Mouse (Mus musculus) limb, embryonic 14.5 days (tissue): Measurements from ENCODE around the gene Glrx. TPM values are rescaled to one million over a fixed set of nuclear protein-coding genes. Genes with fewer than 3 reads are reported as not detected.

Experiments
- ATAC-seq: fragments of 200-750 bp; cut with Nextera tagmentation; 2 replicates; pipeline ENCODE4 v1.8.0; 2017; ENCODE audit warnings: low read depth, moderate number of reproducible peaks, moderate TSS enrichment; ENCODE audit not compliant: low FRiP score
- DNase-seq: peaks from one replicate; pipeline ENCODE4 v3.0.0-alpha.2; 2015; ENCODE audit warnings: low spot score
- H3K27ac ChIP-seq: fragments of 300-500 bp; sonication (generic); replicated peaks from 2 replicates; pipeline ENCODE4 v1.5.1; 2014; ENCODE audit warnings: low read depth, mild to moderate bottlenecking, low read length, moderate library complexity, mixed read lengths
- H3K27me3 ChIP-seq: fragments of 300-500 bp; sonication (generic); 2 replicates; pipeline ENCODE4 v1.6.1; 2014; ENCODE audit warnings: low read length, mixed read lengths; ENCODE audit not compliant: control insufficient read depth, insufficient read depth
- H3K36me3 ChIP-seq: fragments of 300-500 bp; sonication (generic); 2 replicates; pipeline ENCODE4 v1.6.1; 2014; ENCODE audit warnings: mild to moderate bottlenecking, low read length, moderate library complexity, mixed read lengths; ENCODE audit not compliant: control insufficient read depth, insufficient read depth
- H3K4me1 ChIP-seq: fragments of 300-500 bp; sonication (generic); 2 replicates; pipeline ENCODE4 v1.6.1; 2014; ENCODE audit warnings: antibody characterized with exemption, low read length, mixed read lengths; ENCODE audit not compliant: control insufficient read depth, insufficient read depth
- H3K4me2 ChIP-seq: fragments of 300-500 bp; sonication (generic); replicated peaks from 2 replicates; pipeline ENCODE4 v1.6.1; 2014; ENCODE audit warnings: low read depth, mild to moderate bottlenecking, low read length, moderate library complexity; ENCODE audit not compliant: severe bottlenecking
- H3K4me3 ChIP-seq: fragments of 300-500 bp; sonication (generic); replicated peaks from 2 replicates; pipeline ENCODE4 v1.5.1; 2014; ENCODE audit warnings: low read length
- H3K9ac ChIP-seq: fragments of 300-500 bp; sonication (generic); 2 replicates; pipeline ENCODE4 v1.6.1; 2014; ENCODE audit warnings: mild to moderate bottlenecking, low read depth, low read length, moderate library complexity; ENCODE audit not compliant: severe bottlenecking
- H3K9me3 ChIP-seq: fragments of 300-500 bp; sonication (generic); 2 replicates; pipeline ENCODE4 v1.6.1; 2016; ENCODE audit warnings: low read length; ENCODE audit not compliant: control insufficient read depth
- POLR2A ChIP-seq: fragments of 200-500 bp; IDR thresholded peaks from 2 replicates; pipeline ENCODE4 v1.8.0; 2012; ENCODE audit warnings: inconsistent platforms, mild to moderate bottlenecking, moderate library complexity, borderline replicate concordance; ENCODE audit not compliant: insufficient read depth, insufficient read length; ENCODE audit errors: extremely low read depth
- WGBS: fragments of 180-500 bp; shearing (Covaris S2); extraction: QIAGEN DNeasy Blood & Tissue Kit; methylation state at CpG from one replicate; pipeline ENCODE4 v1.1.7; 2014; 5-methylcytosine and 5-hydroxymethylcytosine counted together
- polyA plus RNA-seq, 2 experiments: library from polyadenylated mRNA; depleted of rRNA in 1 of 2; stranded (reverse) in 1 of 2; unstranded in 1 of 2; fragments of >200 nt; fragmentation: Nextera tagmentation in 1 of 2; extraction: Ambion mirVana in 1 of 2; gene quantifications; 2 replicates each; pipeline versions ENCODE4 v1.2.1 to v1.2.3; 2012 to 2014

Gene Glrx
- polyA plus RNA-seq, 2 experiments, result 27.4 to 50.1 TPM

DNA sequence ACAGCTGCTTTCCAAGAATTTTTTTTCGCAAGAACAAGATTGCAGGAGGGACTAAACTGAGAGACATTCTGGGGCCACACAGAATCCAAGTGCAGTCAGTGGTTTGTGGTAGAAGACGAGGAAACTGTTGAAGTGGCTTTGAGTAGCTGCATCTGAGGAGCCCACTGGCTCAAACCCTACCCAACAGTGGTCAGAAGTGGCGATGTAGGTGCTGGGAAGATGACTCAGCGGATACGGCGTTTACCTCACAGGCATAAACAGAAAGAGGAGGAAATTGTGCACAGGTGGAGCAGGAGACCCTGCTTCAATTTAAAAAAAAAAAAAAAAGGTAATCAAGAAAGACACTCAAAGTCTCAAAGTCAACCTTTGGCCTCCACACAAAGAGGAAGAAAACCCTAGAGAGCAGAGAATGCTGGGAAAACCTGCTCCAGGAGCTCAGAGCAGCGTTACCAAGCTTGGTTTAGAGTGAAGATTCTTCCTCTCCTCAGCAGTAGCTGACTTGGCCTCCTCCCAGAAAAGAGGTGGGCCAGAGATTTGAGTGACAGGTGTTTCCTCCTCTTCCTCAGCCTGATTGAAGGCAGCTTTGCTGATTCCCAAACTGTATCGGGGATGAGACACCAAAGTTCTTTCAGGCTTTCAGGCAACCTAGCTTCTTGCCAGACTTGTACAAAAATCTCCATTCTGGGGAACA, 4.5 kb downstream of the Glrx start:
- Histone ChIP-seq H3K27ac (no peak overlapping the region), H3K36me3 (no peaks in the 10 kb centered on the region), H3K4me1 (peaks cover 13% of the 10 kb centered on the region), H3K4me2 (no peak overlapping the region), H3K9me3 (no peaks in the 10 kb centered on the region), H3K9ac (no peak overlapping the region), H3K27me3 (no peaks in the 10 kb centered on the region), H3K4me3 (no peak overlapping the region)
- TF ChIP-seq POLR2A, result no peak
- DNase-seq (no peak), ATAC-seq (no peak)
- 87% methylated on average over 8 of the region's 8 CpGs for WGBS

DNA sequence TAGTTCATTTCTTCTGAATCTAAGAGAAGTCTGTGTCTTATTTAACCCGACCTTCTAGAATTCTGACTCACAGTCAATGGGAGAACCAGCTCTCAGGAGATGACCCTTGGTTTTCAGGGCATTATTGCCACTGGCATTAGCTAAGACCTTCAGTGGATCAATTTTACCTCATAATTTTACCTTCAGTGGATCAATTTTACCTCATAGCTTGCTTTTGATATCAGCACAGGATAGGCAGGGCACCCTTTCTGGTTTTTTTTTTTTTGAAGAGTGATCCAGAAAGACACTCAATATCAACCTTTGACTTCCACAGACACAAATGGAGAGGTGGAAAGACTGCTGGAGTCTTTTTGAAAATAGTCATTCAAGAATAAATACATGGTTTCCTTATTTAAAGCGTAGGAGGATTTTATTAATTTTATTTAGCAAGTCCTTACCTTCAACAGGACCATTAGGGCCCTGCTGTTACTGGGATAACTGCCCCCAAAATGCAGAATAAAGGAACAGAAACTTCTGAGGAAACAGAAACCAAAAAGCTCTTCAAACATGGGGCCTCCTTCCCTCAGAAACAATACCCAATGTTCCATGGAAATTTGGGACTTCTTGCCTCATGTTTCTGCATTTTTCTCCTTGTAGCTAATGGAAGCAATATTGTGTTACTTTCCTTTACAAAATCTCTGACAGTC, 5.3 kb downstream of the Glrx start:
- Histone ChIP-seq H3K9ac (no peak overlapping the region), H3K4me2 (no peak overlapping the region), H3K9me3 (no peaks in the 10 kb centered on the region), H3K36me3 (no peaks in the 10 kb centered on the region), H3K27ac (no peak overlapping the region), H3K27me3 (no peaks in the 10 kb centered on the region), H3K4me3 (no peak overlapping the region), H3K4me1 (peaks cover 13% of the 10 kb centered on the region)
- DNase-seq, result no peak
- ATAC-seq, result no peak
- WGBS, result 89% methylated on average over 2 of the region's 2 CpGs
- no peak for TF ChIP-seq POLR2A

DNA sequence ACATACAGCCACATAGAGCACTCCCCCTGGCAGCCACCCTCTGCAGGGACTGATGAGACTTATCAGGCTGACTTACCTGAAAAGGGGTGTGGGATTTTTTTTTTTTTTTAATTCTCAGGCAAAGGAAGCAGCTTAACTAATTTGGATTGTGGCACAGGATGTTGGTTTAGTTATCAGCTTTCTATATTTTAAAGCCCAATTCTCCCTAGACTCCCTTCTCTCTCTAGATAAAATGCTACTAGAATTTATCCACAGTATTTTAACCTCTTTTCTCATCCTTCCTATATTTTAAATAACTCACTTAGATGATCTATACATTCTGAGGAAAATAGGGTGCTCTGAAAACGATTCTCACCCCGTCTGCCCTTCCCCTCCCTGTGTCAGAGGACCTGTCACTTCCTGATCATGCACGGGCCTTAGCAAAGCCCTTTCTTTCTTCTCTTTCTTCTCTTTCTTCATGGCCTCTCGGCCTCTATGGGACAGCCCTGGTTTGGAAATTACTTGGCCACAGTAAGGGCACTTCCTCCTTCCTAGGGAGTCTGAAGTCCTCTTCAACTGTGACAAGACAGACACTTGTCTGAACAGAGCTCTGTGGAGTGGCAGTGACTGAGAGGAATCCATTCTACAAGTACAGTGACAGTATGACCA, 6.0 kb downstream of the Glrx start:
- H3K9ac ChIP-seq, result no peak overlapping the region
- H3K36me3 ChIP-seq, result no peaks in the 10 kb centered on the region
- H3K27ac ChIP-seq, result no peak overlapping the region
- peaks cover 13% of the 10 kb centered on the region for H3K4me1 ChIP-seq
- H3K4me3 ChIP-seq, result no peak overlapping the region
- 65% methylated on average over 4 of the region's 4 CpGs for WGBS
- no peak for TF ChIP-seq POLR2A
- no peak overlapping the region for H3K4me2 ChIP-seq
- H3K27me3 ChIP-seq, result no peaks in the 10 kb centered on the region
- DNase-seq (no peak), ATAC-seq (no peak)
- H3K9me3 ChIP-seq, result no peaks in the 10 kb centered on the region

DNA sequence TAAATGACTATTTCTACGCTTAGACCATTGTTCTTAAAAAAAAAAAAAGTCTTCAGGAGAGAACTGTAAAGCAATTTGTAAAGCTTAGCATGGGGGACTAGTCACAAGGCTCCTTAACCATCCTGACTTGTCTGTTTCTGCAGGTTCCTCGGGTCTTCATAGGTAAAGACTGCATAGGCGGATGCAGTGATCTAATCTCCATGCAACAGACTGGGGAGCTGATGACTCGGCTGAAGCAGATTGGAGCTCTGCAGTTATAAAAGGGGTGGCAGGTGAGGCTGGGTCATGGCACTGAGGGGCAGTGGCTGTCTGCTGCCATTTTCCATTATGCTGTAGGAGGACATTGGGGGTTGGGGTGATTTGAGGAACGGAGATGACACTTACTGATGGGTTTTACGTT, 7.4 kb downstream of the Glrx start:
- TF ChIP-seq POLR2A, result no peak
- Histone ChIP-seq H3K36me3 (no peaks in the 10 kb centered on the region), H3K27ac (no peak overlapping the region), H3K4me1 (no peaks in the 10 kb centered on the region), H3K9me3 (no peaks in the 10 kb centered on the region), H3K27me3 (no peaks in the 10 kb centered on the region), H3K4me3 (no peak overlapping the region), H3K4me2 (no peak overlapping the region), H3K9ac (no peak overlapping the region)
- WGBS, result 85% methylated on average over 6 of the region's 6 CpGs
- ATAC-seq (no peak), DNase-seq (no peak)

DNA sequence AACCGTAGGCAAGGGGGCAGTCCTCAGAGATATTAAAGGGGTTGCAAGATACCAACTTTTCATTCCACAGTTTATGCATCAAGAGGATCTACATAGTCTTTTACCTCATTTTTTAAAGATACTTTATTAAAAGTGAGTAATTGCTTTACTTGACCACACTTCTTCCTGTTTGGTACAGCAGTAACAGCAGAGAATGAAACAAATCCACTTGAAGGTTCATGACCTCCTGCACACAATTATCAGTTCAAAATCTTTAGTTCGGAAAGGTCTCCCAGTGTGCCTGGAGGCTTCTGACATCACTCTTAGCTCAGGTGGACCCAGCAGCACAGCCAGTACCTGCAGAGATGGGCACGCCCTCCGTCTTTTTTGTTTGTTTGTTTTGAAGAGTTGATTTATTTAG, 12.4 kb downstream of the Glrx start:
- TF ChIP-seq POLR2A, result no peak
- WGBS, result 87% methylated on average over 4 of the region's 4 CpGs
- H3K4me1 ChIP-seq, result no peaks in the 10 kb centered on the region
- ATAC-seq (no peak), DNase-seq (no peak)
- no peaks in the 10 kb centered on the region for H3K36me3 ChIP-seq
- H3K4me3 ChIP-seq, result no peak overlapping the region
- no peak overlapping the region for H3K27ac ChIP-seq
- no peaks in the 10 kb centered on the region for H3K27me3 ChIP-seq
- no peak overlapping the region for H3K9ac ChIP-seq
- H3K9me3 ChIP-seq, result no peaks in the 10 kb centered on the region
- H3K4me2 ChIP-seq, result no peak overlapping the region
